Mouse (Mus musculus): Measurements from ENCODE around the gene Aanat. TPM values are rescaled to one million over a fixed set of nuclear protein-coding genes. Genes with fewer than 3 reads are reported as not detected.
"Not testable (repeated sequence)": the region's sequence is repeated elsewhere in the genome, so short reads cannot be mapped to it uniquely, and the experiment has no call there.

The Aanat gene
- total RNA-seq, 2 experiments from 2014 or later, result not detected

DNA sequence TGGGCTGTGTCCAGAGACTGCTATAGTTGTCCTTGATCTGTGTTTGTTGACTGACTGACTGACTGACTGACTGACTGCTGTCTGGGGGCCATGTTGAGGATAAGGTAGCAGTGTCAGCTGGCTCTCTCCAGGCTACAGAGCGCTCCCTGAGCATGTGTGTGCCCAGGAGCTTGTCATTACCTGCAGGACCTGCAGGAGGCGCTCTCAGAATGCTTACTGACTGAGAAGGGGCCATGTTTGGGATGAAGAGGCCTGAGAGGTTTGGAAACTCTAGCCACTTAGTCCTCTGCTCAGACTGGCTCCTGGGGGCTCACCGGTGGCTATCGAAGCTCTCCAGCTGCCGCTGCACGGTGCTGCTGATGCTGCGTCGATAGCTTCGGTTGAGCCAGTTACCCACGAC lies 17.1 kb downstream of the Aanat start:
- intact Hi-C loops (cut with DNase I), result no loop called here
- DNase-seq, result no peak

DNA sequence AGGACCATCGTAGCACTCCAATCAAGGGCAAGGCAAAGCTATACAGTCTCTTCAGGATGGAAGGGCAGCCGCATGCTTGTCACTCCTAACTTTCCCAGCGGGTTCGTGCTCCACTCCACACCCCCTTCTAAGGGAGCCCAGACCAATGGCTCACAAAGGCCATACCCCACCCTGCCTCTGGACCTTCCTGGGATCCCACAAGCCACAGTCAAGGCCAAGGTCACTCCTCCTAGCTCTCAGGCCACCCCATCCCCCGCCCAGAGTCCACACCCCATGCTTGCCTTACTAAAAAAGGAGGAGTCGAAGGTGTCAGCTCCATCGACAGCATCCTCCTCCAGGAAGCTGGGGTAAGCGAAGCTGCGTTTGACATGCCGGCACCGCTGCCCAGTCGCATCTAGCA lies 17.9 kb downstream of the Aanat start:
- intact Hi-C loops (cut with DNase I), result no loop called here
- DNase-seq, result no peak

DNA sequence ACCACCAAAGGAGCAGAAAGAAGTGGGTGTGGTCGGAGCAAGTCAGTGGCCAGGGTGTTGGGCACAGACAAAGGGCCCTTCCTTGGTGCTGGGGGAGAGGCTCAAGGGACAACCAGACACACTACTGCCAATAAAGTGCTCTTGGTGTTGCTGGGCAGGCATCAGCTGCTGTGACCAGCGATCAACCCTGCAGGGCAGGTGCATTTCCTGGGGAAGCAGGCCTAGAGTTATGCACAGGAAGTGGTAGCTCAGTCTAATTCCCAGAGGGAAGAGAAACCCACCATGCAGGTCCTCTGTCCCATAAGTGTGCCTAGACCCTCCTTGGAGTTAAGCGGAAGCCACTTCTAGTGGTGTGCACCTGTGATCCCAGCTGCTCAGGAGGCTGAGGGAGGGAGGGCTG lies 21.5 kb downstream of the Aanat start:
- intact Hi-C loops (cut with DNase I), result no loop called here
- no peak for DNase-seq

DNA sequence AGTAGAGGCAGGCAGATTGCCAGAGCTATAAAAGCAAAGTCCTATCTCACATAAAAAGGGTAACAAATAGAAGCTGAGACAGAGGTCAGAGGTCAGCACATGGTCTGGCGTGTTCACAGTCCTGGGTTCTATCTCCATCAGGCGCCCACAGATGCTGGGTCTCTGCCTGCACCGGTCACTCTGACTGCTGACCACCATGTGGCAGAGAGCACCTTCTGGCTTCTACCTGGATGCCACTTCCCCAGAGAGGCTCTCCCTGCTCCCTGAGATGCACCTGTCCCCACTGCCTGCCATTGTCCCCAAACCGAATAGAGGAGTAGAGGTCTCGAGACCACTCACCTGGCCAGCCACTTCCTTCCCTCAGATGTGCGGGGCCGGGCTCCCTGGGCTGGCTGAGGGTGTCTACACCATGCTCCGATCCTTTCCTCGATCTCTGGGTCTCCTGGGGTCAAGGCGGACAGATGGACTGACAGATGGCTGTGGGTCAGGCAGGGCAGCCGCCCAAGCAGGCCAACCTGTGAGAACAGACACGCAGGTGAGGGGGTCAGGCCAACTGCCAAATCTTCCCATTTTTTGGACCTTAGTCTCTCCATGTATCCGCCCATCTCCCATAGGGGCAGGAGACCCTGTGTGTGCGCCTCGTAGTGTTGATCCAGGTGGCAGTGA lies 23.9 kb downstream of the Aanat start:
- DNase-seq, result no peak
- intact Hi-C loops (cut with DNase I), result no loop called here

DNA sequence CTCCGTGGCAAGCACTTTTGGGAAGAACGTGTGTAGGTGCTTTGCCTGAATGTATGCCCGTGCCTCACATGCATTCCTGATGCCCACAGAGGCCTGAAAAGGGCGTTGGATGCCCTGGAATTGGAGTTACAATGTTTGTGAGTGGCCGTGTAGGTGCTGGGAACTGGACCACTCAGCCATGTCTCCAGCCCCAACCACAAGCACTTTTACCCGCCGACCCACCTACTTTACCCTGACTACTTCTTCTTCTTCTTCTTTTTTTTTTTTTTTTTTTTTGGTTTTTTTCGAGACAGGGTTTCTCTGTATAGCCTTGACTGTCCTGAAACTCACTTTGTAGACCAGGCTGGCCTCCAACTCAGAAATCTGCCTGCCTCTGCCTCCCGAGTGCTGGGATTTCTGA lies 24.9 kb downstream of the Aanat start:
- intact Hi-C loops (cut with DNase I); DNase-seq: not testable (repeated sequence)

DNA sequence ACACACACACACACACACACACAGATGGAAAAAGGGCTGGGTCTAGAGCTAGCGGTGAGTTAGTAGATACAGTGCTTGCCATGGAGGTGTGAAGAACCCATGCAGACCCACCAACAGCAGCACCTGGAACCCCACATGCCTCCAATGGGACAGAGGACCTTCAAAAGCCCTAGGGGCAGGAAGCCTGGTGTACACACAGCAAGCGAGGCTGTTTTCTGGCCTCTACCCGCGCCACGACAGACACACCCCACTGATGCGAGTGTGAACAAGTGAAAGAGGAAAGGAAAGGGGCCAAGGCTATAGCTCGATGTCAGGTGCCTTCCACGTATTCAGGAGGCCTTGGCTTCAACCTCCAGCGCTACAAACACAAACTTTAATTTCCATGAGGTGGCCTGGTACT lies 25.7 kb downstream of the Aanat start:
- intact Hi-C loops (cut with DNase I), result no loop called here
- no peak for DNase-seq

DNA sequence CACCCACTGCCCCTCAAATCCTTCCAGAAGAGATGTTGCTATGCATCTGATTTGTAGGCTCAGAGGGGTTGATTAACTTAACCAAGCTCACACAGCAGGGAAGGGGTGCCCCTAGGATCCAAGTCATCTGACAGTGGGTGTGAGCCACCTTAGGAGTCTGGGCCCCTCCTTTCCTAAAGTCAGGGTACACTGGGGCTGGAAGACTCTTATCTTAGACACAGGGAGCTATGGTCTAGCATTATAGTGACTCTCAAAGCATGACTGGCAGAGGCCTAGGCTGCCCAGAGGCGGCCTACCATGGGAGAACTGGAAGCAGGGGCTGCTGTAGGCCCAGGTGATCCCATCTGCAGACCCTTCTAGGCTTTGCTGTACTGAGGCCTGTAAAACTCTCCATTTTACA lies 26.3 kb downstream of the Aanat start:
- DNase-seq, result no peak
- intact Hi-C loops (cut with DNase I), result no loop called here

DNA sequence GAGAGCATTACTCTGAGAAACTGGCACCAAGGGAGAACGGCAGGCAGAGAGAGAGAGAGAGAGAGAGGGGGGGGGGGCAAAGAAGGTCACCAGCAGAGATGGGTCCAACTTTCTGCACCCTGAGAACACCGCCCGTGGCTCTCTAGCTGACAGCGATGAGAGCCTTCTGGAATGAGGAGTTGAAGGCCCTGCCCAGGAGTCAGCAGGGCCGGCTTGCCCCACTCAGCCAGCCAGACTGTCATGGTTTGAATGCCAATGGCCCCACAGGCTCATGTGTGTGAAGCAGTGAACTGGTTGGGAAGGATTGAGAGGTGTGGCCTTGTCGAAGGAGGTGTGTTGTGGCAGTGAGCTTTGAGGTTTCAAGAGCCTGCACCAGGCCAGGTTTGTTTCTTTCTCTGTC lies 27.0 kb downstream of the Aanat start:
- intact Hi-C loops (cut with DNase I), result no loop called here
- no peak for DNase-seq

DNA sequence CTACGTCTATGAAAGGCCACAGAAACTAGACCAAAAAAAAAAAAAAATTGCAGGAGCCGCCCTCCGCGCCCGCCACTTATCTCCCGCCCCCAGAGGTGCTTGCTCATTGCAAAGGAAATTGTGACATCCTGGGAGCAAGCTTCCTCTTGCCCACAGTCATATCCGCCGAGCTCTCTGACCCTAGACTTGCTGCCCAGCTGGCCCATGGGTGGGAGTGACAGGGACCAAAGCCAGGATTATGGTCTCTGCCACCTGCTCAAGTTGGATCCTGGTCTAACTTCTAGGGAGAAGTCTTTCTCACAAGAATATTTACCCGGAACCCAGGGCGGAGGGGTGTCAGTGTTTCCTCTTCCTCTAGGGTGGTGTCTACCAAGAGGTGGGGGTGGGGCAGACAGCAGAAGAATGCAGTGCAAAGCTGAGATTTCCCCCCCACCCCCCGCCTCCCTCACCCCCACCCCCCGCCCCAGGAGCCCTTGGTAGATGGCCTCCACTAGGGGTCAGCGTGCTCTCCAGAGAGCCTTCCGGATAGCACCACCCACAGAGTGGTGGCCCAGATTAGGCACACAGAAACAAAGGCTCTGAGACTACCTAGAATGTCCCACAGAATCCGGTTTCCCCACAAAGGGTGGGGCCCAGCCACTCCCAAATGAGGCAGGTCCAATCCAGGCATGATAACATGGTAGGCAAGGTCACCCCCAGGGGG lies 29.7 kb downstream of the Aanat start:
- intact Hi-C loops (cut with DNase I), result no loop called here
- no peak for DNase-seq

DNA sequence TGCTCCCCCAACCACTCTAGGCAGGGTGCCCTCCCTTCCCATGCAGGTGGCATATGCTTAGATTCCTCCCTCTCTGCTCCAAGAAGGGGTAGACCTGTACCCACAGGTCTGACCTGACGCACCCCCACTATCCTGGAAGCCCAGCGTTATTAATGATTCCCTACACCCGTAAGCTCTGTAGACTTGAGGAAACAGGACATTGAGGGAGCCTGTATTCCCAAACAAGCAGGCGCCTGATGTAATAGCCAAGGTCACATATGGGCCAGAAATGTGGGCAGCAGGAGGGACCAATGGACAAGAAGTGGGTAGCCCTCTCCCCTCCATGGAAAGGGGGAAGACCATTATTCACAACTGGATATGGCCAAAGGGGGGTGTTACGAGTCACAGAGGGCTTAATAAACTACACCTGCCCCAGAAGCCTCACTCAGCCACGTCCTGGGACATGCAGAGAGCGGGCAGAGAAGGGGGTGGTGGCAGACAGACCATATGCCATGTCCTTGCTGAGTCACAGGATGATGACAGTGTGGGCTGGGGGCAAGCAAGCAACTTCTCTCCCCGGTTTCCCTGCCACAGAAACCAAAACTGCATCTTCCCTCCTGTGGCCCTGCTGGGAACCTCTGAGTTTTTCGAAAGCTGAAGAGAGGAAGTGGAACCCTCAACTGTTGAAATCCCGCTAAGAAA lies 30.3 kb downstream of the Aanat start:
- intact Hi-C loops (cut with DNase I), result no loop called here
- DNase-seq, result no peak

DNA sequence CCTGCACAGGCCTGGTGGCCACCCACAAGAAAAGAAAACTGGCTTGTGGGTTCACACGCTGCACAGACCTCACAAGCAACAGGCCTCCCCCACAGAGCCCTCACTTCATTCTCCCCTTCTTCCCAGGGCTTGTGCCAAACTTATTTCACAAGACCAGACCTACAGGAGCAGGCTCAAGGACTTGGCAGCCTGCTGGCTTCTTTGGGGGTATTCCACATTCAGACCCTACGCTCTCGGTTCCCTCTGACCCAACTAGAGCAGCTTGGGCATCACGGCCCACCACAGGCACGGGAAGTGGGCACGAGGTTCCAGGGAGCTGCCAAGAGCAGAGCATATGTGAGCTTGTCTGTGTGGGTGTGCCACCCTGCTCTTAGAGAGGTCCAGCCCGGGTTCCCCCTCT lies 31.4 kb downstream of the Aanat start:
- no peak for DNase-seq
- intact Hi-C loops (cut with DNase I), result no loop called here

DNA sequence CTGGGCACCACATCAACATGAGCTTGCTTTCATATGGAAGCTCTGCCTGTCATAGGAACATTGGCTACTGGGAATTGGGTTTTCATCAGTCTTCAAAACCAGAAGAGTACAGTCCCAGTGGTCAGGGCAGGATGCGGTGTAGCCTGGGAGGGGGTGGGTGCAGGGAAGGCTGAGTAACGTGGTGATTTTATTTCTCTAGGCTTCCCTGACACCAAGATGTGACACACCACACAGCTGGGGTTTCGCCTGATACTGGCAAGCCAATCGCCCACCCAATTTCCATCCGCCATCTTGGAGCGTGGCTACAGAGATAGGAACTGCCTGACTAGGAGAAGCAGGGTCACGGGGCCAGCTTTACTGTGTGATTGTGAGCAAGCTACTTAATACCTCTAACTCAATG lies 32.4 kb downstream of the Aanat start:
- DNase-seq, result no peak
- intact Hi-C loops (cut with DNase I), result no loop called here

DNA sequence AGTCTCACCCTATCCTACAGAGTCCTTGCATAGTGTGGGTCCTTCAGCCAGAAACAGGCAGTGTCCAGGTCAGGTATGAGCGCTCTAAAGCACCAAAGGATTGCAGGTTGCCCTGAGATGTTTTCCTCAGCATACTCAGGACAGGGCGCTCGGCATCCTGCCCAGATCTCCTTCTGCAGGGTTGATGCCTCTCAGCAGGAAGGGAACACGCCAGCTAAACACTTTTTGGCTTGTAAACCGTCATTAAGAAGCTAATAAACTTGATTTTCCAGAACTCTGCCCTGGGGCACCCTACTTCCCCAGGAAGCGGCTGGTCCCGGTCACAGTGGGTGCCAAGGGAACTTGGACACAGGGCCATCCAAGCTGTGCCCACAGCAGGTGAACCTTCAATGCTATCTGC lies 32.9 kb downstream of the Aanat start:
- intact Hi-C loops (cut with DNase I), result no loop called here

DNA sequence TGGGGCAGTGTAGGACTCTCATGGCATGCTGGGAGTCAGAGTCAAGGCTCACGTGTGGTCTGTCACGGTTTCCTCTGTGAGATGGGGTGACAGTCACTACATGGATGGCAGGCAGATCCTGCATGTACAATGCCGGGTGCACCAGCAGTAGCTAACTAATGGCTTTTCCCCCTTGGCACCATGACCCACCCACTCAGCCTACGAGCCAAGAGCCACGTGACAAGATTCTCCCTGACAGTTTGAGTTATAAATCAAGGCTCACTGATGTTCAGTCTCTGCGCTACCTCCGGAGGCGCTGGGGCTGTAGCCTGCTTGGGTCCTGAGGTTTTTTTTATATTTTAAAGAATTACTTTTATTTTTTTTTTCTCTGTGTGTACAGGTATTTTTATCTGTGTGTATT lies 33.3 kb downstream of the Aanat start:
- intact Hi-C loops (cut with DNase I), result no loop called here

More for the DNA sequence above, 32.9 kb downstream of the Aanat start:
- DNase-seq, result no peak

DNA sequence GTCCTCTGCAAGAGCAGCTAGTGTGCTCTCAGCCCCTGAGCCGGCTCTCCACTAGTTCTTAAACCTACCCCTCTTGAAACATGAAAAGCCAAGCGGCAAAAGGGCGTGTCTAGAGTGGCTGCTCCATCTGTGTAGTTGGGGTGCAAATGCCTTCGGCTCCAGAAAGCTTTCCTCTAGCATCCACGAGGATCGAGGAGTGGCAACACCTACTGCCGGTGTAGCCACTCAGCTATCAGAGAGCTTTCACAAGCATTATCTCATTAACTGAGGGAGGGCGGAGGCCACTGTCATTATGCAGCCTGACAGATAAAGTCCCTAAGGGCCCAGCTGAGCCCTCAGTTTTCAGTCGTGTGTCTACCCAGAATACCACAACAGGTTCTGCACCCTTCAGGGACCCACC lies 33.8 kb downstream of the Aanat start:
- intact Hi-C loops (cut with DNase I), result no loop called here

More for the DNA sequence above, 33.3 kb downstream of the Aanat start:
- no peak for DNase-seq

DNA sequence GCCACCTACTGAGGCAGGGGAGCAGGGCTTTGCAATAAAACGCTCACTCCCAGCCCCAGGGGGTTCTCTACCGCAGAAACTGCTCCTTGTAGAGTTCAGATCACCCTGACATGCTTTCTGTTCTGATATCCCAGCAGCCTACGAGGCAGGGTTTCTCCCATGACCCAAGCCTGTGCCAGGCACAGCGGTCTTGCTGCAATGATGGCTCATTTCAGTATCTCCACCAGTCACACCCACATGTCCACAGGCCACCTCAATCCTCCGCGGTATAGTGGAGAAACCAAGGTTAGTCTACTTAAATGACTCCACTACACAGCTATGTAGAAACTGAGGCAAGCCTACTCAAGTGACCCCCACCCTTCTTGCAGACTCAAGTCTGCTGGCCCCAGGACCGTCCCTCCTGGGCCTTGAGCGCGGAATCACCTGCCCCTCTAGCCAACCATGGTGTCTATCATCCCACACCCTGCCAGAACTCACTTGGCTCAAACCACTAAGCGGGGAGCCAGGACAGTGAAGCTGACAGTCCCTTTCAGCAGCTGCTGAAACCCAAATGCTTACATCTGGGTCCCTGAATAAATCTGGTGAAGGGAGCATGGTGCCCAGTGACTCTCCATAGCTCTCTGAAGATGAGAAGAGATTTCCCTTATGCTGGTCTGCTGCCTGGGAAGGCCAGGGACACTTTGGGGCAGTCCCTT lies 34.5 kb downstream of the Aanat start:
- intact Hi-C loops (cut with DNase I), result no loop called here
- no peak for DNase-seq

More for the DNA sequence above, 33.8 kb downstream of the Aanat start:
- no peak for DNase-seq

DNA sequence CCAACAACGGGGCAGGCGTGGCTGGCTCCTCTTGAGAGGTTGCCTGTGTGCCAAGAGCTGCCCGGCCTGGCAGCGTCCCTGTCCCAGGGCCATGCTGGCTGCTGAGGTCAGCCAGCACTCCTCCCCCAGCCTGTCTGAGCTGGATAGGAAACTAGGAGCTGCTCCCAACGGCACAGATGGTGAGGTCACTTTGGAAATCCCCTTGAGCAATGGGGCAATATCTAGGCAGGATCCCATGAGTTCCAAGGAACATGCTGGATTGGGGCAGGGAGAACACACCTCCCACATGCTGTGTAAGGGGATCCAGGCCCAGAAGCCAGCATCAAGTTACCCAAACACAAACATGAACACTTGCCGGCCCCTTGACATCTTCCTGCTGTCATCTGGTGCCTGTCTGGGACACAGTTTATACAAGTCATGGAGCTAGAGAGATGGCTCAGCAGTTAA lies 35.0 kb downstream of the Aanat start:
- intact Hi-C loops (cut with DNase I), result no loop called here
- DNase-seq, result peak; percentile 77 to 84

DNA sequence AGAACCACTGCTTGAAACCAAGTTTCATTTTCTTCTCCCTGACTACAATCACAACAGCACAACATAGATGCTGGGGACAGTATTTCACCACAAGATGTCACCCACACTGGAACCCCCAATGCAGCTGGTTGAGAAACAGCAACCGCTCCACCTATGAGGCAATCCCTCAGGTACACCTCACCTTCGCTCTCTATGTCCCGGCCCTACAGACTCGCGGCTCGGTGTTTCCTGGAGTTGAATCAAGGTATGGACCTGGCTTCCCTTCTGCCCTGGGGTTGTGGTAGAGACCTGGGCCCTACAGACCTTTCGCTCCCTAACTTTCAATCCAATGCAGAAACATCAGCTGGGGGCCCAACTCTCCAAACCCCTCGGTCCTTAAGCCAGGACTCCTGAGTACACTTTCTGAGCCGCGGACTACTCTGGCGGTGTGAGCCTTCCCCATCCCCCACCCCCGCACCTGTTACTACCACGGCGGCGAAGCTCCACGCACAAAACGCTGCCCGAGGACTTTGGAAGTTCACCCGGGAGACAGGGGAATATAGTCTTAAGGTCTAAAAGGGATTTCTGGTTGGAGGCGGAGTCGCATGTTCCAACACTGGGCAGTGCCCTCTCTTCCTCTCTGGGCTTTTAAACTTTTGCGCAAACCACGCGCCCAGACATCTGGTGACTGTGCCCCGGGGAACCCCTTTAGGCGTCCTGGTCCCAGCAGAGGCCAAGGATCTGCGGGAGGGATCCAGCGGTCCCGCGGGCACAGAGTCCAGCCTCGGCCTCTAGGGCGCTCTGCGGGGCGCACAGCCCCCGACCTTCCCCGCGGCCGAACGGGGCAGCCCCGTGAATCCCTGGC lies 37.3 kb downstream of the Aanat start:
- no peak for DNase-seq
- intact Hi-C loops (cut with DNase I), result no loop called here

DNA sequence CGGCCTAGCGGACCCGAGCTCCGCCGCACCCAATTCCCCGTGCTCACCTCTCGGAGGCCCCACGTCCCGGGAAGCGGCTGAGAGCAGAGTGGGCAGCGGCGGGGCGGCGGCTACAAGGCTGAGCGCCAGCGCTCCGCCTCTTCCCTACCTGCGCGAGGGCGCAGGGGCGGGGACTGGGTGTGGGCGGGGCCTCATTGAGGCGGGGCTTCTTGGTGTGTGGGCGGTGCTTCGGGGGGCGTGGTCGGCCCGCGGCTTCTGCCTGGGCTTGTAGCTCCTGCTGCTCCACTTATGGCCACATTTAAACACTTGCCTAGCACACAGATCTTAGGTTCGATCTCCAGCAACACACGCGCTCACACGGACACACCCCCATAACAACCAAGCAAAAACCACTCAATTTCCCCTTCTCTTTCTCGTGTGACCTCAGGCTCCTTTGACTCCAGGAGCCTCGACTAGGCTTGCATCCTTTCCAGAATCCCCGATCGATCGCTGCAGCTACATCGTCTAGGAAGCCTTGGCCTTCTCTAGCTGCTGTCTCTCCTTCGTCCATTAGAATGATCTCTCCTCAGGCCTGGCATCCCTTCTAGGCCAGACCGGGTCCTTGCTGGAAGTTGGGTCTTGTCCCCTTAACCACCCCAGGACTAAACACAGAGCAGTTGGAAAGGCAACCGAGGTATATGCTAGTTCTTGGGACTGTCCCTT lies 38.0 kb downstream of the Aanat start:
- intact Hi-C loops (cut with DNase I), result no loop called here

More for the DNA sequence above, 38.0 kb downstream of the Aanat start:
- peak; percentile 74 to 82 for DNase-seq
